Mouse (Mus musculus): ENCODE data around the gene Psmg3.

GRCm38 (mm10) chr5:139801880-139802279 lies 24.8 kb downstream of the Psmg3 start:
- no peak for TF ChIP-seq CTCF (IDR thresholded peaks at IDR 0.05; ENCODE audit: extremely low read depth, insufficient read depth, insufficient read length, insufficient replicate concordance)
- TF ChIP-seq POLR2A (IDR thresholded peaks at IDR 0.05; ENCODE audit: low read depth, low read length): no peak

All from spleen, adult 2 months (tissue).